Mouse (Mus musculus) hematopoietic multipotent progenitor cell, adult 10-12 weeks (in vitro differentiated cells): Measurements from ENCODE around the gene Olfr344. TPM values are rescaled to one million over a fixed set of nuclear protein-coding genes. Genes with fewer than 3 reads are reported as not detected.

ENCODE experiments used
- polyA plus RNA-seq: library from polyadenylated mRNA; stranded (reverse); fragments of >175 nt; gene quantifications from 2 replicates; pipeline ENCODE4 v1.2.3, GENCODE M21; 2012; ENCODE audit warnings: low replicate concordance

Olfr344 gene
- polyA plus RNA-seq, result not detected in 2 replicates

DNA sequence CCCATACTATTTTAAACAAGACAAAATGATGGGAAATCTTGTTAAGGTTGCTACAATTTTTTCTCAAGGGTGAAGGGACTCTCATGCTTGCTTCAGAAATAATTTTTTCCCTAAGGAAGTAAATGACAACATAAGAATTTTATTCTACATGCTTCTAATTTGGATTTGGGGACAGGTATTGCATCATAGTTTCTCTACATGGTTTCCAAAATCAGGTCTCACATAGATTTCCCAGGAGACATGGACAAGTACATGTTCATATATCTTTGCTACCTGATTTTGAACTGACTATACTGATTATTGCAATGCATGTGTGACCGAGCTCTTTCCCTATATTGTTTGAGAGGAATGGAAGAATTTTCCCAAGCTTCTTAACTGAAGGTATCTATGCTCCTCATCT is at the start of gene Olfr344:
Olfr344 (plus strand) TSS at position 301 of the 400 bp plus-strand sequence.

DNA sequence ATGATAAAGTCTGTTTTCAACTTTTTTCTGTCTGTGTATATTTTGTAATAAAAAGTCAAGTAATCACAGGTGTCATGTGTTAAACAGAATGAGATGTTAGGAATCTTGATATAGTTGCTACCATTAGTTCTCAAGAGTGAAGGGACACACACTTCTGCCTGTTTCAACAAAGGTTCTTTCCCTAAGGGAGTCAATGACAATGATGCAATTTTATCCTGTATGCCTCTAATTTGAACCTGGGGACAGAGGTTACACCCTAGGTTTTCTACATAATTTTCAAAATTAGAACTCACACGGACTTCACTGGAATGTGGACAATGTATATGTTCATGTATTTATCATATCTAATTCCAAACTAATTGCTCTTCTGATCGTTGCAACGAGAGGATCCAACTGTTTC is 41.8 kb upstream of the Olfr344 start, which contains the start of gene Olfr342:
Olfr342 (plus strand) TSS at position 301 of the 400 bp plus-strand sequence.

Other genes with a start within 250 kb of the Olfr344 start
- not detected in 2 replicates for gene Olfr338, start 193.1 kb upstream of the Olfr344 start, polyA plus RNA-seq
- not detected in 2 replicates for gene Olfr339, start 147.7 kb upstream of the Olfr344 start, polyA plus RNA-seq
- gene Olfr340, start 114.1 kb upstream of the Olfr344 start, polyA plus RNA-seq, result not detected in 2 replicates
- not detected in 2 replicates for gene Olfr341, start 84.2 kb upstream of the Olfr344 start, polyA plus RNA-seq
- not detected in 2 replicates for gene Olfr342, start 41.7 kb upstream of the Olfr344 start, polyA plus RNA-seq
- not detected in 2 replicates for gene Olfr345, start 73.4 kb downstream of the Olfr344 start, polyA plus RNA-seq
- gene Olfr346, start 119.1 kb downstream of the Olfr344 start, polyA plus RNA-seq, result not detected in 2 replicates
- not detected in 2 replicates for gene Olfr347, start 165.2 kb downstream of the Olfr344 start, polyA plus RNA-seq
- not detected in 2 replicates for gene Olfr348, start 217.6 kb downstream of the Olfr344 start, polyA plus RNA-seq
- not detected in 2 replicates for gene Olfr50, start 223.9 kb downstream of the Olfr344 start, polyA plus RNA-seq